Mouse (Mus musculus) lung, postnatal 10 days (tissue): ENCODE data around the gene Stk11ip.

Experiments used
- DNase-seq: peaks from one replicate; pipeline ENCODE4 v3.0.0; 2021

The Stk11ip gene

DNA sequence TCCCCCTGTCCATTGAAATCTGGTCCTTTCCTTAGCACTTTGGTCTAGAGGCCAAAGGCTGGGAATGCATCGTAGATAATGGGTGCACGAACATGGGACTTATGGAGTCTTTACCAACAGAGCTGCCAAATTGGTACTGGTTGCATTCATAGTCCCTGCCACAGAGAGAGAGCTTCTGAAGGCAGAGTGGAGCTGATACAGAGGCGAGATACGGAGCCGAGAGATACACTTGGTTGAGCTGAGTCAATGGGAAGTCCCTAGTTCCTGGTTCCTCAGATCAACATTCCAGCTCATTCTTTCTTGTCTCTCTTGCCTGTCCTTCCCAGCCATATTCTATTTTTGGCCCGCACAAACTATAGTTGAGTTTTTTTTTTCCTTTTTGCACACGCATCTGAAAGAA lies 52.4 kb downstream of the Stk11ip start:
- DNase-seq: no peak

DNA sequence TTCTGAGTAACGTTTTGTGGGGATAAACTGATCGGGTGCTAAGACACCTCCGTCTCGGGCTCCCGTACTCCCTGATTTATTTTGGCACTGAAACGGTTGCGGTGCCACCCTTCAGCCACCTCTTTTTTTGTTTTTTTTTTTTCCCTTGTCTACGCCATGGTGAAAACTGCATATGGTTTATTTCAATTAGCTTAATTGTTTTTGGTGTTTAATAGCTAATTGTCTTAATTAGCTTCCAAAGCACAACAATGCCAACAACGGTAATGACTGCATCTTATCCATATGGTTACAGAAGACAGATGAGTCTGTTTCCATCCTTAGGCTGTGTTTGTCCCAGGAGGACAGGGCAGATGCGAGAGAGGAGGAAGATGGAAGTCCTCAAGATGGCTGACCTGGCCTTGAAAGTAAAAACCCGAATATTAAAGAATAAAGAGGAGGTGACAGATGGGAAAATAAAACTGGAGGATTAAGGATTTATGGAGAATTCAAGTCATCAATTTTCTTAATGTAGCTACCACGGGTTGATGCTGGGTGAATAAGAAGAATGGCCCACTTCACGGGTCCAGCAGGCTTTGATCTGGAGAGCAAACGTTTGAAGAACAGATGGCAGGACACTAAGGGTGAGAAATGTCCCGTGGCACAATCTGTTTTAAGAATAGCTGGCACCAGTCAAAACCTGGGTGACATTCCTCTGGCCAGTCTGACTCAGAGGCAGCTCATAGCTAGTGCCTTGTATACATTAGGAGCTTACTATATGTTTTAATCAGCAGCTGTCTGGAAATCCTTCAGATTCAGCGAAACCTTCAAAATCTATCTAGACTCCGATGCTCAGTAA lies 53.4 kb downstream of the Stk11ip start:
- no peak for DNase-seq

DNA sequence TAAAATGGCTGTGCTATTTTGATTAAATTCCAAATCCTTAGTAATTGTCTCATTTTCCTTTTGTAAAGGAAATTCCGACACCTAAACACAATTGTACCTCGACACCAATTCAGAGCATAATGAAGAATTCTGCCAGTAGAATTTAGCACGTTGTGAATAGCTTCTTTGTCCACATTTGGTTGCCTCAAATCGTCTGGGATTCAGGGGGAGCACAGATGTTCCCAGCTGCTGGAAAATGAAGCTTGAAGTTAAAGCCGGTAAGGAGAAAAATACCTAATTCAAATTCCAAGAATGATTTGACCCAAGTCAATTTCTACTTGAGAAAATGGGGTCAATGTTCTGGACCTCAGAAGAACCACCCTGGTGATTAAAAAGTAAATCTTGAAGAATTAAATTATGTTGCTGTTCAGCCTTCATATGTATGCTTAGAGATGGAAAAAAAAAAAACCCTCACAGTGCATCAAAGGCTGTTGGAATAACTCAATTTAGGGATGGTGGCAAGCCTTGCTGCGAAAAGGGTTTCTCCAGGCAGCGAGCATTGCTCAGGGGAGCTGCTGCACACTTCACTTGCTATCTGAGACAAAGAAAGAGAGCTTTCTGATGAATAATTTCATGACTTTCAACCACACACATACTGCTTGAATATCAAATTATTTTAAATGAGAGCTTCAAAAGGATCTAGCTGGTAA lies 60.8 kb downstream of the Stk11ip start:
- no peak for DNase-seq

DNA sequence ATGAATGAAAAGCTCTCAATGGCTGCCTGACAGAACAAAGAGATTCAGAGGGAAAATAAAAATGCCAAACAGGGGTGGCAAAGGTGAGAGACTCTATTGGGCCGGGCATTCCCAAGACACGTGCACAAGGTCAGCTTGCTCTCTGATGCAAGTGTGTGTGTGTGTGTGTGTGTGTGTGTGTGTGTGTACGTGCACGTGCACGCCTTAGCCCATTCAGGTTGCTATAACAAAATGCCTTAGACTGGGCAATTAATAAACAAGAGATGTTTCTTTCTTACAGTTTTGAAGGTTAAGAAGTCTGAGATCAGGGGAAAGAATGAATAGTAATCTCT lies 61.3 kb downstream of the Stk11ip start:
- DNase-seq: no peak

DNA sequence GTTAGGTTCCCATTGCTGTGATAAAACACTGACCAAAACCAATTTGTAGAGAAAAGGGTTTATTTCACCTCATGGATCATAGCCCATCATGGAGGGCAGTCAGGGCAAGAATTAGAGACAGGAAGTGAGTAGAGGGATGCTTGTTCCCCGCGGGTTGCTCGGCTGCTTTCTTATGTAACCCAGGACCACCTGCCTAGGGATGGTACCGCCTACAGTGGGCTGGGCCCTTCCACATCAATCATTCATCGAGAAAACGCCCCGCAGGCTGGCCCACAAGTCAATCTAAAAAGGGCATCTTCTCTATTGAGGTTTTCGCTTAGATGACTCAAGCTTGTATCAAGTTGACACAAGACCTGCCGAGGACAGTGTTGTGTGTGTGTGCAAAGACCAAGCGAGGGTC lies 61.7 kb downstream of the Stk11ip start:
- DNase-seq: no peak

DNA sequence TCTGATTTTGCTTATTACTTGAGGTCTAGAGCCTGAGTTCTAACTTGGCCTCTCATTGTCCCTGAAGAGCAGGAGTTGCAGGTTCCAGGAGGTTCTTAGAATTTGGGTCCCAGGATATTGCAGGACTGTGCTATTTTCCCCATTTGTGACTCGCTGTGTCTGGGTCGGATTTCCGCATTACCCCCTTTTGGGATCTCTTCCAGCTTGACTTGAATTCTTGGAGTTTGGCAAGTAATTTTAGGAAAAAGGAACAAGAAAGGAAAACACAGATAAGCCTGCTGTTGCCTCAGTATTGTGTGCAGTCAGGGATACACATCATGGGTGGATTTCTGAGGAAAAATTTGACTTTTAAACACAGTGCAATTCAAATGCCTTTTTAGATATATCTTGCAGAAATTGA lies 65.5 kb downstream of the Stk11ip start:
- peak; percentile 21 for DNase-seq
